Mouse (Mus musculus) cerebellum, adult 18-20 months (tissue): ENCODE measurements around the gene Klhl24.
"Not testable (repeated sequence)": the region's sequence is repeated elsewhere in the genome, so short reads cannot be mapped to it uniquely, and the experiment has no call there.

Experiments
- DNase-seq, 2 experiments: peaks; one replicate each; pipeline ENCODE4 v3.0.0; 2021

Gene Klhl24

DNA sequence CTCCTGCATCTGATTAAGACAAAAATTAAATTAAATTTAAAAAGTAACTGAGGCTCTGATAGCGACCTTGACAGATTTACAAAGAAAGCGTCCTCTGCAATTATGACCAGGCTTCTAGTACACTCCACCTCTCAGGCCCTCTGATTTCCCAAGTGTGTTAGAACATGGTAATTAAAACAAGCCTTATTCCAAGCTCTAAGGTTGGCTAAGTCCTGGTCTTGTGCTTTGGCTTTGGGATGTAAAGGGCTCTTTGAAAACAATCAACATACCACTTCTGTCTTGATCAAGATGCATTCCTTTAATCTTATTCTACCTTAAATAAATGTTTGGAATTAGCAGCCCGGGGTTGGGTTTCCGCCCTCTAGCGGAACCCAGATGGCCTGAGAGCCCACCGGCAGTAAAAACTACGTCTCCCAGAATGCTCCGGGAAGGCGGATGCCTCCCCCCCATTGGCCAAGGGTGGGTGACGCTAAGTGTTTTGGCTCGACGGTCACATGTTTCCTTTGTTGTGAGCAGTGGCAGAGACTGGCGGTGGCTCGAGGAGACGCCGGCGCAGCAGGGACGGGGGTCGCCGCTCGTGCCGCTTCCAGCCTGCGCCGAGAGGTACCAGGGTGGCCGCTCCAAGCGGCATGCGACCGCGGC lies at the start of gene Klhl24:
TSS of gene Klhl24 (plus strand) at position 474 of the 642 bp plus-strand sequence.
- peak; percentile 92 to 96 for DNase-seq

DNA sequence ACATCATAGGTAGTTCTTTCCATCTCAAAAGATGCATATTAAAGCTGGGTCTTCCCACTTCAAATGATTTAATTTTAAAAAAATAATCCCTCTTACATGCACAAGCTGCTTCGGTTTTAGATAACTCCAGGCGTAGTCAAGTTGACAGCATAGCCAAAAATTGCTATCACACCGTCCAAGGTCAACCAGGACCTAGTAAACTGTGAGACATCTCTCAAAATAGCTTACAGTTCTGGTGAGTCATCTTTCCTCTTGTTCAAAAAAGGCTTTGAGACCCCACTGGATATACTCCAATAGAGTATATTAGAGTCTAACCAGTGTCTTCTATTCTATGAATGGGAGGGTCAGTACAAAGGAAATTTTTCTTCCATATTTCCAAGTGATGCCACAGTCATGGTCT lies 44.7 kb upstream of the Klhl24 start:
- no peak for DNase-seq

DNA sequence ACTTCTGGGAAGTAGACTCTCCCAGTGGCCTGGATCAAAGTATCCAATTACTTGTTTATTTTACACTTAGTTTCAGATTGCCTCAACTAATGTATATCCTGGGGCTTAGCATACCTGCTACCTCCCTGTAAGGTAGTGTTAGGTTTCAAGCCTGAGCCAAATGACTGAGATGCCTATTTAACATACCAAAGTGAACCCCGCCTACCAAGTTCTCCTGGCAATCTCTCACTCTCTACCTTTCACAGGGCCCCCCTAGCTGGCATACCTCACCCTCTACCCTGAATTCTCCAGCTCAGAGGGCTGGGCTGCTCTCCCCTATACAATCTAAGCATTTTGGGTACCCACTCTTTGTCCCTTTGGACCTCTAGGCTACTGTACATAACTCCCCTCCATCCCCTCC lies 24.6 kb upstream of the Klhl24 start:
- DNase-seq = no peak

DNA sequence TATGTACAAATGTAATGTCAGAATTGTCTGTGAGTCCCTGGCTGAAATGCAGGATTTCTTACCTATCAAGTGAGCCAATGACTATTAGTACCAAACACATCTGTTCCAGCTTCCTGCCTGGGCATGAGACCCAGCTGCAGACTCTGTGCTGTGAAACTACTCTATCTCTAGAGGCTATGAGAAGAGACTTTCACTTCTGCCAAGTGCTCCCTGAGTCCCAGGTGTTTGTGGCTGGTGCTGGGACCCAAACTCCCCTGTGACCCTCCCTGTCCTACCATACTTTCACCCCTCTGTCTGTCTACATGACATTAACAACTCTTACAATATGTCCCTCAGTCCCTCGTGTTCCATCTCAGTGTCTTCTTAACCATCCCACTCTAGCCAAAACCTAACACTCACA lies 20.7 kb upstream of the Klhl24 start:
- no peak for DNase-seq

GRCm38 (mm10) chr16:20080271-20080670 lies 17.1 kb upstream of the Klhl24 start:
- DNase-seq = no peak

- no peak for DNase-seq
Measured at GRCm38 (mm10) chr16:20084623-20085022, 12.7 kb upstream of the Klhl24 start.

- no peak for DNase-seq
Measured at GRCm38 (mm10) chr16:20085250-20085905, 12.0 kb upstream of the Klhl24 start.

GRCm38 (mm10) chr16:20086976-20087375 lies 10.4 kb upstream of the Klhl24 start:
- DNase-seq = no peak

DNA sequence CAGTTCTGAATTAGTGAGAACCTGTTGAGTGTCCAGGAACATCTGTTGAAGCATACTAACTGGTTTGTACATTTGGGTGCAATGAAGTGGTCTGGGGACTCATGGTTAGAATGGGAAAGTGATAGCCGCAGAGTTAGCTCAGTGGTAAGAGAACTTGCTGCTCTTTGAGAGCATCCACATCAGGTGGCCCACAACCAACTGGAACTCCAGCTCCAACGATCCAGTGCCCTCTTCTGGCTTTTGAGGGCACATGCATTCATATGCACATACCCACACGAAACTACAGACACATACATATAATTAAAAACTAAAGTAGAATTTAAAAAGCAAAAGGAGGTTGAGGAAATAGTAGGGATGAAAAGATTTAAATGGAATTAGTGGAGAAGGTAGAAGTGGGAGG lies 7.7 kb upstream of the Klhl24 start:
- no peak for DNase-seq

- DNase-seq = no peak
Measured at GRCm38 (mm10) chr16:20090921-20091575, 6.3 kb upstream of the Klhl24 start.

DNA sequence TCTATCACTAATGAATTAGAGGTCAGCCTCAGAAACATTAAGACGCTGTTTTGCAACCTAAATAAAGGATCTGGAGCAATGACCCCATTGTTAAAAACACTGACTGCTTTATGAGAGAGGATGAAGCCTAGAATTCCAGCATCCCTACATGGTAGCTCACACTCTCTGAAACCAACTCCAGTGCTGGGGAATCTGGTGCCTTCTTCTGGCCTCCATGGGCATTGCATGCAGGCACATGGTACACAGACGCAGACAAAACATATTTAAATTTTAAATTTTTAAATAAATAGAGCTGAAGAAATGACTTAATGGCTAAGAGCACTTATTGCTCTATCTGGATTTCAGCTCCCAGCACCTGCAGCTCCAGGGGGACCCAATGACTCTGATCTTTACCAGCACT lies 1.4 kb upstream of the Klhl24 start:
- DNase-seq = peak in 1 of 2 experiments; percentile 14

DNA sequence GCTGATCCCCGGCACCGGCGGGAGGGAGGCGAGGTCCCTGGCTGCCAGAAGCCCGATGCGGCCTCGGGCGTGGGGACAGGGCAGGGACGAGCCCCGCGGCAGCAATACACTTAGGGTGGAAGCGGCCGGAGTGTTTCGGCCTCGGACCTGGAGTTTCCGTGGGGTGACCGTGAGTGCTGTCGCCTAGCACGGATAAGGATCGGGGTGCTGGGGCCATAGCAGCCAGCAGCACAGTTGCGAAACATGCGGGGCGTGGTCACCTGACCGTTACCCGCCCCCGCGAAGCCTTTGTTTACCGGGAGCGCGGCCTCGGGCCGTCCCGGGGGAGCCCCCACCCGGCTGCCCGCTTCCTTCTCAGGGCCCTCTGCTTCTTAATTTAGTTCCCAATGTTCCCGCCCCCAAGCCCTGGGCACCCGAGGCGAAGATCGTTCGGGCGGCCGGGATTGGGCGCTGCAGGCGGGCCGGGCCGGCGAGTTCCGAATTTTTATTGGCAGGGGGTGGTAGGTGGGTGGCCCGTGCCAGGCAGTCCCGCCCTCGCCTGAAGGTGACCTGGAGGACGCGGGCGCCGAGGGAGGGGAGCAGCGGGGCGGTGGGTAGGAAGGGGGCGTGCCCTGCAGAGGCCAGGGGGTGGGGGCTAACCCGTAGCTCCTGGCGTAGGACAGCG lies 501 bp downstream of the Klhl24 start:
- DNase-seq = peak; percentile 89 to 92

GRCm38 (mm10) chr16:20098375-20098727 lies 1.0 kb downstream of the Klhl24 start:
- DNase-seq = no peak

GRCm38 (mm10) chr16:20098866-20099629 lies 1.7 kb downstream of the Klhl24 start:
- DNase-seq = peak; percentile 19 to 29

GRCm38 (mm10) chr16:20106996-20107395 lies 9.7 kb downstream of the Klhl24 start:
- no peak for DNase-seq

GRCm38 (mm10) chr16:20108961-20109360 lies 11.6 kb downstream of the Klhl24 start:
- DNase-seq = peak in 1 of 2 experiments; percentile 10

GRCm38 (mm10) chr16:20112649-20113048 lies 15.3 kb downstream of the Klhl24 start:
- no peak for DNase-seq

GRCm38 (mm10) chr16:20116069-20116468 lies 18.7 kb downstream of the Klhl24 start:
- DNase-seq = no peak

- DNase-seq = not testable (repeated sequence)
Measured at GRCm38 (mm10) chr16:20126319-20126883, 29.1 kb downstream of the Klhl24 start.

GRCm38 (mm10) chr16:20130397-20130796 lies 33.1 kb downstream of the Klhl24 start:
- DNase-seq = no peak

DNA sequence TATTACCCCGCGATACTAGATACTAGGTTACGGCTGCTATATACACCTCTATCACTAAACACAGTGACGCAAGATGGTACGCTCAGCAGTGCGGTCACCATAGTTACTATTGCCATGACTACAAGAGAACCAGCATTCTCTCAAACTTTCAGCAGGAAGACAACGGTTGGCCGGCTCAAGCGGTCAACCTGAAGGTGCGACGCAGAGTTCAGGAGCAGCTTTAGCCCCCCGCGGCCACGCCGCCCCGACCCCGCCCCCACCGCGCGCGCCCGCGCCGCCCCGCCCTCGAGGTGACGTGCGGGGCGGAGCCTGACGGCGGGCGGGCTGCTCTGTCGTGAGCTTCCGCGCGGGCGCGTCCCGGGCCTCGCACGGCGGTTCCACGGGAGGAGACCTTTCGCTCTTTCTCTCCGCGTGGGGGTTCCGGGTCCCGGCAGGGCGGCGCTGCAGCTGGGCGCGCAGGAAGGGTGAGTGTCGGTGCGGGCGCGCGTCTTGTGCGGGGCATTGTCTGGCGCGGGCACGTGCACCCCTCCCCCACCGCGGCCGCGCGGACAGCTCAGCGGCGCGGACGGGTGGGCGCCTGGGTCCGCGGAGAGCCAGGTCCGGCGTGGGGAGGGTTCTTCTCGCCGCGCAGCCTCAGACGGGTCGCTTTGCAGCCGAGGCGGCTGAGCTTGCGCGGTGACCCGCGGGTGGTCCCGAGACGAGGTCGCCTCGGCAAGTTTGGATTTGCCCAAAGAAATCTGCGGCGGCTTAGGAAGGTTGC lies 43.6 kb downstream of the Klhl24 start, which contains the start of gene Yeats2:
TSS of gene Yeats2 (plus strand) at position 292 of the 760 bp plus-strand sequence.
- peak; percentile 75 to 89 for DNase-seq

DNA sequence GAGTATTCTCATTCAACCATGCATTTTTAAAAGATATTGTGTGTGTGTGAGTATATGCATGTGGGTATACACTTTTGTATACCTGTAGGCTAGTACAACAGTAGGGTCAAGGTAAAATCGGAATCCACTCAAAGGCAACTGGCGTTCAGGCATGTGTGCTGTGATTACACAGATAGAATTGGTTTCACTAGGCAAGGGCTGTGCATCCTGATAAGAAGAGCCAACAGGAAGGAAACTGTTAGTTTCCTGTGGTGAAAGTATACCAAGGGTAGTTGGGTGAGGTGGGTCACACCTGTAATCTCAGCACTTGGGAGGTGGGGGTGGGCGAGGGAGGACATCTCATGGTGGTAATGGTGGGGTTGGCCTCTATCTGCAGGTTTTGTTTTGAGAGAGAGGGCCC lies 47.2 kb downstream of the Klhl24 start:
- no peak for DNase-seq
